Mouse (Mus musculus) embryonic facial prominence, embryonic 13.5 days (tissue): ENCODE measurements at regions not wholly inside any gene's neighbourhood (a gene's known extent, or its start where the extent isn't known, plus 50 kb on each side); places are given as distances from the start of the nearest gene placed in this dataset.

Experiments
- ATAC-seq: fragments of 200-750 bp; cut with Nextera tagmentation; 2 replicates; pipeline ENCODE4 v1.8.0; 2017; ENCODE audit warnings: low read depth; ENCODE audit not compliant: insufficient number of reproducible peaks, insufficient read depth, low FRiP score, low TSS enrichment
- H3K27ac ChIP-seq: fragments of 300-500 bp; sonication (generic); 2 replicates; pipeline ENCODE4 v1.5.1; 2015; ENCODE audit warnings: moderate library complexity, mild to moderate bottlenecking, inconsistent platforms
- H3K27me3 ChIP-seq: fragments of 300-500 bp; sonication (generic); 2 replicates; pipeline ENCODE4 v1.6.1; 2015; ENCODE audit warnings: mild to moderate bottlenecking, inconsistent platforms
- H3K36me3 ChIP-seq: fragments of 300-500 bp; sonication (generic); 2 replicates; pipeline ENCODE4 v1.6.1; 2015; ENCODE audit warnings: mild to moderate bottlenecking, inconsistent platforms
- H3K4me1 ChIP-seq: fragments of 300-500 bp; sonication (generic); 2 replicates; pipeline ENCODE4 v1.6.1; 2015; ENCODE audit warnings: inconsistent platforms
- H3K4me2 ChIP-seq: fragments of 300-500 bp; sonication (generic); 2 replicates; pipeline ENCODE4 v1.6.1; 2015; ENCODE audit warnings: moderate library complexity, mild to moderate bottlenecking, inconsistent platforms
- H3K4me3 ChIP-seq: fragments of 300-500 bp; sonication (generic); 2 replicates; pipeline ENCODE4 v1.5.1; 2015; ENCODE audit warnings: mild to moderate bottlenecking, inconsistent platforms
- H3K9ac ChIP-seq: fragments of 300-500 bp; sonication (generic); 2 replicates; pipeline ENCODE4 v1.6.1; 2015; ENCODE audit warnings: mild to moderate bottlenecking, inconsistent platforms
- H3K9me3 ChIP-seq: fragments of 300-500 bp; sonication (generic); 2 replicates; pipeline ENCODE4 v1.6.1; 2016; ENCODE audit warnings: inconsistent platforms
- WGBS: fragments of 180-500 bp; shearing (Covaris S2); methylation state at CpG from one replicate; pipeline ENCODE4 v1.1.7; 2015; ENCODE audit warnings: mixed read lengths; 5-methylcytosine and 5-hydroxymethylcytosine counted together

GRCm38 (mm10) chr3:149171766-149172165 is 181.4 kb upstream of the Adgrl2 start:
- Histone ChIP-seq H3K27ac (no peak overlapping the region), H3K27me3 (no peaks in the 10 kb centered on the region), H3K4me1 (peaks cover 14% of the 10 kb centered on the region), H3K36me3 (no peaks in the 10 kb centered on the region), H3K9me3 (no peaks in the 10 kb centered on the region), H3K4me3 (no peak overlapping the region), H3K9ac (no peak overlapping the region), H3K4me2 (no peak overlapping the region)
- WGBS = 72% methylated on average over 4 of the region's 4 CpGs
- no peak for ATAC-seq

GRCm38 (mm10) chr3:149170191-149170590 is 179.8 kb upstream of the Adgrl2 start:
- Histone ChIP-seq H3K27me3 (no peaks in the 10 kb centered on the region), H3K9me3 (no peaks in the 10 kb centered on the region), H3K4me1 (peaks cover 14% of the 10 kb centered on the region), H3K4me3 (no peak overlapping the region), H3K36me3 (no peaks in the 10 kb centered on the region), H3K27ac (no peak overlapping the region), H3K9ac (no peak overlapping the region), H3K4me2 (no peak overlapping the region)
- ATAC-seq = no peak
- WGBS = 72% methylated on average over 7 of the region's 7 CpGs

- H3K9me3 ChIP-seq = no peaks in the 10 kb centered on the region
- 49% methylated on average over 12 of the region's 12 CpGs for WGBS
- H3K4me3 ChIP-seq = no peak overlapping the region
- no peaks in the 10 kb centered on the region for H3K27me3 ChIP-seq
- H3K9ac ChIP-seq = no peak overlapping the region
- H3K36me3 ChIP-seq = no peaks in the 10 kb centered on the region
- H3K27ac ChIP-seq = no peak overlapping the region
- no peak for ATAC-seq
- no peak overlapping the region for H3K4me2 ChIP-seq
- peaks cover 14% of the 10 kb centered on the region for H3K4me1 ChIP-seq
Observed at GRCm38 (mm10) chr3:149169442-149169841, 179.1 kb upstream of the Adgrl2 start.

- no peaks in the 10 kb centered on the region for H3K36me3 ChIP-seq
- ATAC-seq = no peak
- no peak overlapping the region for H3K4me3 ChIP-seq
- H3K27ac ChIP-seq = no peak overlapping the region
- 82% methylated on average over 3 of the region's 3 CpGs for WGBS
- no peaks in the 10 kb centered on the region for H3K27me3 ChIP-seq
- H3K4me1 ChIP-seq = peaks cover 7% of the 10 kb centered on the region; the same call in 1 of the 2 replicates
- no peak overlapping the region for H3K9ac ChIP-seq
- no peaks in the 10 kb centered on the region for H3K9me3 ChIP-seq
- H3K4me2 ChIP-seq = no peak overlapping the region
Observed at GRCm38 (mm10) chr3:149167997-149168396, 177.6 kb upstream of the Adgrl2 start.

- 96% methylated on average over 4 of the region's 4 CpGs for WGBS
- Histone ChIP-seq H3K4me1 (peaks cover 10% of the 10 kb centered on the region; the same call in 1 of the 2 replicates), H3K4me2 (no peak overlapping the region), H3K36me3 (no peaks in the 10 kb centered on the region), H3K4me3 (no peak overlapping the region), H3K27me3 (no peaks in the 10 kb centered on the region), H3K27ac (no peak overlapping the region), H3K9me3 (no peaks in the 10 kb centered on the region), H3K9ac (no peak overlapping the region)
- no peak for ATAC-seq
Observed at GRCm38 (mm10) chr3:149164804-149165203, 174.4 kb upstream of the Adgrl2 start.

GRCm38 (mm10) chr3:149163591-149163990 is 173.2 kb upstream of the Adgrl2 start:
- H3K27me3 ChIP-seq = no peaks in the 10 kb centered on the region
- no peaks in the 10 kb centered on the region for H3K36me3 ChIP-seq
- 70% methylated on average over 6 of the region's 6 CpGs for WGBS
- no peak overlapping the region for H3K4me3 ChIP-seq
- no peaks in the 10 kb centered on the region for H3K9me3 ChIP-seq
- H3K4me1 ChIP-seq = peaks cover 5% of the 10 kb centered on the region; the same call in 1 of the 2 replicates
- ATAC-seq = no peak
- no peak overlapping the region for H3K27ac ChIP-seq
- H3K9ac ChIP-seq = no peak overlapping the region
- H3K4me2 ChIP-seq = no peak overlapping the region

GRCm38 (mm10) chr3:149160833-149161232 is 170.5 kb upstream of the Adgrl2 start:
- no peak for ATAC-seq
- WGBS = 58% methylated on average over 11 of the region's 11 CpGs

GRCm38 (mm10) chr3:149157381-149157780 is 167.0 kb upstream of the Adgrl2 start:
- no peak for ATAC-seq
- Histone ChIP-seq H3K9ac (no peak overlapping the region), H3K4me3 (no peak overlapping the region), H3K9me3 (no peaks in the 10 kb centered on the region), H3K4me2 (no peak overlapping the region), H3K27me3 (no peaks in the 10 kb centered on the region), H3K4me1 (peaks cover 5% of the 10 kb centered on the region; the same call in 1 of the 2 replicates), H3K36me3 (no peaks in the 10 kb centered on the region), H3K27ac (no peak overlapping the region)
- 80% methylated on average over 8 of the region's 8 CpGs for WGBS

More at GRCm38 (mm10) chr3:149160833-149161232, 170.5 kb upstream of the Adgrl2 start:
- H3K9ac ChIP-seq = no peak overlapping the region
- H3K27me3 ChIP-seq = no peaks in the 10 kb centered on the region
- no peak overlapping the region for H3K4me2 ChIP-seq
- H3K4me1 ChIP-seq = peaks cover 5% of the 10 kb centered on the region; the same call in 1 of the 2 replicates
- no peak overlapping the region for H3K4me3 ChIP-seq
- no peaks in the 10 kb centered on the region for H3K9me3 ChIP-seq
- H3K27ac ChIP-seq = peak overlapping the region; percentile 5; the same call in 1 of the 2 replicates
- H3K36me3 ChIP-seq = no peaks in the 10 kb centered on the region

- no peak overlapping the region for H3K4me2 ChIP-seq
- H3K4me3 ChIP-seq = no peak overlapping the region
- no peaks in the 10 kb centered on the region for H3K9me3 ChIP-seq
- H3K4me1 ChIP-seq = no peaks in the 10 kb centered on the region
- no peaks in the 10 kb centered on the region for H3K27me3 ChIP-seq
- no peak overlapping the region for H3K27ac ChIP-seq
- no peak overlapping the region for H3K9ac ChIP-seq
- no peak for ATAC-seq
- 83% methylated on average over 4 of the region's 4 CpGs for WGBS
- no peaks in the 10 kb centered on the region for H3K36me3 ChIP-seq
Observed at GRCm38 (mm10) chr3:149152312-149152711, 162.0 kb upstream of the Adgrl2 start.

- no peak overlapping the region for H3K4me2 ChIP-seq
- no peak overlapping the region for H3K9ac ChIP-seq
- no peaks in the 10 kb centered on the region for H3K27me3 ChIP-seq
- H3K27ac ChIP-seq = no peak overlapping the region
- WGBS = 89% methylated on average over 3 of the region's 3 CpGs
- ATAC-seq = no peak
- H3K4me1 ChIP-seq = no peaks in the 10 kb centered on the region
- H3K36me3 ChIP-seq = no peaks in the 10 kb centered on the region
- no peaks in the 10 kb centered on the region for H3K9me3 ChIP-seq
- no peak overlapping the region for H3K4me3 ChIP-seq
Observed at GRCm38 (mm10) chr3:149150796-149151195, 160.4 kb upstream of the Adgrl2 start.

- no peaks in the 10 kb centered on the region for H3K4me1 ChIP-seq
- no peak overlapping the region for H3K9ac ChIP-seq
- H3K27ac ChIP-seq = no peak overlapping the region
- H3K9me3 ChIP-seq = no peaks in the 10 kb centered on the region
- no peaks in the 10 kb centered on the region for H3K36me3 ChIP-seq
- 44% methylated on average over 8 of the region's 8 CpGs for WGBS
- H3K27me3 ChIP-seq = no peaks in the 10 kb centered on the region
- H3K4me2 ChIP-seq = no peak overlapping the region
- no peak overlapping the region for H3K4me3 ChIP-seq
- ATAC-seq = no peak
Observed at GRCm38 (mm10) chr3:149148608-149149007, 158.3 kb upstream of the Adgrl2 start.

GRCm38 (mm10) chr3:149147916-149148315 is 157.6 kb upstream of the Adgrl2 start:
- H3K36me3 ChIP-seq = no peaks in the 10 kb centered on the region
- H3K4me2 ChIP-seq = no peak overlapping the region
- H3K27me3 ChIP-seq = no peaks in the 10 kb centered on the region
- H3K27ac ChIP-seq = no peak overlapping the region
- no peaks in the 10 kb centered on the region for H3K4me1 ChIP-seq
- H3K4me3 ChIP-seq = no peak overlapping the region
- no peak overlapping the region for H3K9ac ChIP-seq
- no peaks in the 10 kb centered on the region for H3K9me3 ChIP-seq
- 96% methylated on average over 6 of the region's 6 CpGs for WGBS
- no peak for ATAC-seq

GRCm38 (mm10) chr3:149146673-149147072 is 156.3 kb upstream of the Adgrl2 start:
- ATAC-seq = no peak
- Histone ChIP-seq H3K4me2 (no peak overlapping the region), H3K27me3 (no peaks in the 10 kb centered on the region), H3K9ac (no peak overlapping the region), H3K36me3 (no peaks in the 10 kb centered on the region), H3K27ac (no peak overlapping the region), H3K4me1 (no peaks in the 10 kb centered on the region), H3K9me3 (no peaks in the 10 kb centered on the region), H3K4me3 (no peak overlapping the region)
- 71% methylated on average over 9 of the region's 9 CpGs for whole genome bisulfite sequencing
